Mouse (Mus musculus) lung, adult 2 months (tissue): ENCODE results near the gene Prrg3. TPM values are rescaled to one million over a fixed set of nuclear protein-coding genes. Genes with fewer than 3 reads are reported as not detected.
"Not testable (repeated sequence)": the region's sequence is repeated elsewhere in the genome, so short reads cannot be mapped to it uniquely, and the experiment has no call there.

ENCODE experiments used
- DNase-seq: peaks from one replicate; pipeline ENCODE4 v3.0.0; 2022
- H3K4me1 ChIP-seq: fragments of 200-500 bp; 2 replicates; pipeline ENCODE4 v1.6.1; 2011; ENCODE audit warnings: low read length; ENCODE audit not compliant: control insufficient read depth, insufficient read depth
- H3K4me3 ChIP-seq: fragments of 200-500 bp; replicated peaks from 2 replicates; pipeline ENCODE3; 2011; ENCODE audit warnings: low read depth, mild to moderate bottlenecking, control low read depth, low read length; ENCODE audit errors: extremely low read depth
- CTCF ChIP-seq: fragments of 200-500 bp; IDR thresholded peaks from 2 replicates; pipeline ENCODE4 v1.5.1; 2011; ENCODE audit warnings: mild to moderate bottlenecking, low read length, control low read depth; ENCODE audit not compliant: insufficient read depth
- POLR2A ChIP-seq: fragments of 200-500 bp; IDR thresholded peaks from 2 replicates; pipeline ENCODE4 v1.6.1; 2011; ENCODE audit warnings: low read depth, mild to moderate bottlenecking, control low read depth, low read length, borderline replicate concordance; ENCODE audit errors: extremely low read depth
- WGBS: fragments of 180-500 bp; shearing (Covaris S2); methylation state at CpG from one replicate; pipeline ENCODE4 v1.1.7; 2018; 5-methylcytosine and 5-hydroxymethylcytosine counted together
- polyA plus RNA-seq: library from polyadenylated mRNA; depleted of rRNA; stranded (reverse); fragments of >200 nt; gene quantifications from 2 replicates; pipeline ENCODE4 v1.2.3, GENCODE M21; 2012; rRNA removed

Gene Prrg3
- 21.3 and 29.2 TPM in 2 replicates for polyA plus RNA-seq

DNA sequence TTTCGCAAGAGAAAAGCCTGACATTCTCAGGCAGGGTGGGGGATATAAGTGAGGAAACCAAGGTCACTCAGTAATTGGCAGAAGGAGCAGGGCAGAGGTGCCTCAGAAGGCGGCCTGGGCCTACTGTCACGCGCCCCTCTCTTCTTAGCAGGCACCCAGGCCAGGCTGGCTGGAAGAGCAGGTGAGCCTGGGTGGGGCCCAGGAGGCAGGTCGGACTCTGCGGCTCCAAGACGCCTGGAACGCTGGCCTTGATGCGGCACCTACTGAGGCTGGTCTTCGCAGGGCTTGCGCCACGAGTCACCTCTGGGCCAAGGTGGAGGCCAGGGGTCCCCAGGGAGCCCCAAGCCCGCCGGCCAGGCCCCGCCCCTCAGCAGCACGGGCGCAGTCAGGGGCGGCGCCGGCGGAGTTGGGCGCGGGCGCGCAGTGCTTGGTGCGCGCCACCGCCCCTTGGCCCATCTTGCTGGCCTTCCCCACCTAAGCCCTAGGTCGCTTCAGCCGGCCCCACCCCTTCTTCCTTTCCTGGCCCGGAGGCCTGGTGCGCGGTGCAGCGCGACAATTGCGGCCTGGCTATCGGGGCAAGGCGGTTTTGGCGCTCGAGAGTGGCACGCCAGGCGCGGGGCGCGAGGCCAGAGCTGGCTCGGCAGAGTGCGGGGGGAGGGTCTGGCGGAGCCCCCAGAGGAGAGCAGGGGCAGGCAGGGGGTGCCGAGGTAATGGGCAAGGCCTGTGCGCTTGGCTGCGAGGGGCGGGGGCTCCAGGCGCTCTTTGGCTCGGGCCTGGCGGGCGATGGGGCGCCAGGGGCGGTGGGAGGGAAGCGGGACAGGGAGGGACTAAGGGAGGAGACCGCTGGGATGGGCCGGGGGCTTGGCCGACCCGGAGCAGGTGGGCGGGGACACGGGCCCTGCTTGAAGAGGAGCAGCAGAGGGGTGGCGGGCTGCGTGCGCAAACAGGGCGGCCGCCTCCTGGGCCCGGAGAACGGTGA, at the start of gene Prrg3:
Prrg3 (plus strand) TSS at position 552 of the 979 bp plus-strand sequence.
- peak; percentile 34 for DNase-seq
- H3K4me3 ChIP-seq = peak within 1 kb of the TSS; percentile 61
- 33% methylated on average over 71 of the region's 72 CpGs for WGBS
- no peaks in the 10 kb centered on the region; the same call in 1 of the 2 replicates for H3K4me1 ChIP-seq
- TF ChIP-seq POLR2A (no peak), CTCF (no peak)

DNA sequence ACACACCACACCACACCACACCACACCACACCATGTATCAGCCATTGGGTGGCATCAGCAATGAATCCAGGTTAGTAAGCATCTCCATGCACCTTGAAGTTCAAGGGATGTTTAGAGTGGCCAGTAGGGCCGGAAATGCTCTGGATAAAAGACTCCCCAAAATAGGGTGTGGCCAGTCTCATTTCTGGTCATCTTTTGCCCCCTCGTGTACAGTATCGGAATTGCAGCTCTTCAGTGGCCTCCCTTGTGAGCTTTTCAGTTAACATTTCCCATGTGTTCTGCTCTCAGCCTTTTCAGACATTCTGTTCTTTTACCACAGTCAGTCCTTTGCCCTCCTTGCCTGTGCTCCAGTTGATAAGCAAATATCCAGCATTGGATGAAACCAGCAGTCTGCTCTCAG, 15.8 kb upstream of the Prrg3 start:
- WGBS = 22% methylated on average over 3 of the region's 3 CpGs
- TF ChIP-seq POLR2A (no peak), CTCF (peak; percentile 22; the same call in 1 of the 2 replicates)
- DNase-seq = peak; percentile 33
- H3K4me1 ChIP-seq = no peaks in the 10 kb centered on the region
- no peak overlapping the region for H3K4me3 ChIP-seq

DNA sequence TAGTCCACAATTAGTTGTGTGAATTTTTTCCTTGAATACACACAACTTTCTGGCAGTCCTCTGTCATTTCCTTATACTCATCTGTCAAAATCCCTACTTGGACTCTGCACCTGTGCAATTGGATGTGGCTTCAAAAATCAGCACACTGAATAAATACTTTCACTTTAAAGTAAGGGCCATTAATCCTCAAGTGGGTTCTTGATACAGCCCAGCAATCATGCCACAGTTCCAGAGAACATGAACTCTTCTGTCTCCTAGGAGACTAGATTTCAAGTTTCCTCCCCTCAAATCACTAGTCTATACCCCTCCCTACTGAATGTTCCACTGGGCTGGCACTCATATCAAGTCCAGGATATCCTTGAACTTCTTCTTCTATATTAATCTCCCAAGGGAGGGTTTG, 4.1 kb upstream of the Prrg3 start:
- H3K4me1 ChIP-seq = no peaks in the 10 kb centered on the region; the same call in 1 of the 2 replicates
- DNase-seq = no peak
- TF ChIP-seq POLR2A = no peak
- TF ChIP-seq CTCF = no peak
- H3K4me3 ChIP-seq = no peak overlapping the region

DNA sequence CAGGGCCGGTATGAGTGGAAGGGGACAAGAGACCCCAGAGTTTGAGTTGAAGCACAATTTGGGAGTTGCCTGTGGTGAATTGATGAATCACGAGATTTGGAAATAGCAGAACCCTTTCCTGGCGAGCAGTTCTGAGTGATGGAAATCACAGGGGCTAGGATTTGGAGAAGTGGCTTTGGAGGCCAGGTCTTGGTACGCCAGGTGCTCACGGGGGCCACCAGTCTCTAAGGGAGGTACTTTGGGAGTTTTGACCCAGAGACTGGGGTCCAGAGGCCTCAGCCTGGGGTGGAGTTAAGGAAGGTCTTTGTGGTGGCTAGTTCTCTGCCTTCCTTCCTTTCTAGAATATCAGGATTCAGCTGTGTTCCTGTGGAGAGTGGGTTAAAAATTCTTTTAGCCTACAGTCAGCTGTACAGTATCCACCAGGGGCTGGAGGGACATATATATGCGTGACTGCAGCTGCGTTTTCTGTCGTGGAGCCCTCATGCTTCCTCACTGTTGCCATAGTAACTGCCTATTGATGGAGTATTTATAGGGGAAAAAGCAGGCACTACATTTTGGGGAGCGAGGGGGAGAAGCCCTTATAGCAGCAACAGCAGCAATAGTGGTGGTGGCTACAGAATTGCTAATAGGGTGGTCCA, 970 bp downstream of the Prrg3 start:
- DNase-seq = no peak
- TF ChIP-seq POLR2A = no peak
- TF ChIP-seq CTCF = no peak
- WGBS = 46% methylated on average over 9 of the region's 9 CpGs
- Histone ChIP-seq H3K4me1 (no peaks in the 10 kb centered on the region; the same call in 1 of the 2 replicates), H3K4me3 (peak overlapping the region; percentile 61)

DNA sequence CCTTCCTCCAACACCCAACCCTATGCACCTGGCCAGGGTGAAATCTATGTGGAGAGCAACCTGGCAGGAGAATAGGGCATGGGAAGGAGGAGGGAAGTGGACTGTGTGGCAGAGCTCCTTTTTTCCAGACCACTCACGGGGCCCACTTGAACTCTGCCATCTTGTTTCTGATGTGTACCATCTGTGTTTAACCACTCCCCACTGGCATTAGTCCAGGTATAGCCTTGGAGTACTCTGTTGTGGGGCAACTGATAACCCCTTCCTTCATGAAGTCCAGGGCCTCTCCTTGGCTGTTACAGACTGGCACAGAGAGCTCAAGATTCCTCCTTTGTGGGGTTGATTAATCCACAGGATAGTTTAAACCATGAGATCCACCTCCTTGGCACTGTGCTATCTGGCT, 5.8 kb downstream of the Prrg3 start:
- Histone ChIP-seq H3K4me1 (no peaks in the 10 kb centered on the region; the same call in 1 of the 2 replicates), H3K4me3 (no peak overlapping the region)
- TF ChIP-seq CTCF = no peak
- no peak for TF ChIP-seq POLR2A
- WGBS = 69% methylated on average over 1 of the region's 1 CpGs
- no peak for DNase-seq

DNA sequence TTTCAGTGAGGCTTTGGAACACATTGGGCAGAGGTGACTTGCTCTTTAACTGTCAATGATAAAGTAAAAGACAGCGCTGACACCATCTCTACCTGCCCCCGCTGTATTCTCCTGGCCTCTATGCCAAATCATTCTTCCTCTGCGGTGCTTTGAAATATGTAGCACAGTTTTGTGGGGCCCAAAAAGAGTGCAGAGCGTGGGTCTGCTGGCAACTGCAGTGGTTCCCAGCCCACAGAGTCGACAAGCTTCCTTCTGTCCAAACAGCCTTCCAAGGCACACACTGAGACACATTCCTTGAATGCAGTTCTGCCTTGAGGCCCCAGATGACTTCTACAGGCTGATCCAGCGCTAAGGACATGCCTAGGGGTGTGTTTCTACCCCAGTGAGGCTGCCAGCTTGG, 6.4 kb downstream of the Prrg3 start:
- DNase-seq = no peak
- TF ChIP-seq POLR2A = no peak
- no peak overlapping the region for H3K4me3 ChIP-seq
- WGBS = 67% methylated on average over 6 of the region's 6 CpGs
- no peaks in the 10 kb centered on the region for H3K4me1 ChIP-seq

DNA sequence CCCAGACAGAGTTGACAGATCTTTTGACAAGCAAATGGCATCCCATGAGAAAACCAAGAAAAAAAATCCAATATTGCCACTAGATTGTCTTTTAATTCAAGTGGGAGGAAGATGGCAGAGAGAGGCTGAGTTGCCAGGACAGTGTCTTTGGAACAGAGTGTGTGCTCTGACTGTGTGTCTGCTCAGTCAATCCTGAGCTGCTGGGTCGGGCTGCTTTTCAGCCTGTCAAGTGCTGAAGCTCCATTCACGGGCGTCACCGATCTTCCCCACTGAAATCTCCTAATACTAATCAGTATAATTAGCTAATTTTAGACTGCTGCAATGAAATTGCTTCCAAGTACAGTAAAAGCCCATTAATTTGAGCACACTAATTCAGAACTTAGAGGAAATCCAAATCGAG, 8.9 kb downstream of the Prrg3 start:
- WGBS = 74% methylated on average over 5 of the region's 5 CpGs
- TF ChIP-seq CTCF (no peak), POLR2A (no peak)

DNA sequence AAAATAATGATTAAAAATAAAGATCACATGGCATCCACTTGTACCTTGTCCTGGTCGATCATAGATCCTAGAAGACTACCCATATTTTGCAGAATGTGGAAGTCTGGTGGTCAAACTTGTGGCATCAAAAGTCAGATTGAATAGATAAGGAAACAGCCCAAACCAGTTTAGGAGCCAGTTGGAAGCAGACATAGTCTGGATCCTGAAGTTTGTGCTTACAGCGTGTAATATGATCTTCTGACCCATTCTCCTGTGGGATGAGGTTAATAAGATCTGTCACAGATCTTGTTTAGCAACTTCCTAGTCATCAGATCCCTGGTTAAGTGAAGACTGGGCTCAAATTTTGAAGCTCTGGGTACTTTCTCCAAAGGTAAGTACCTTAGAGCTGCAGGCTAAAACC, 10.3 kb downstream of the Prrg3 start, which contains the start of gene Fate1:
Fate1 (plus strand) TSS at position 301 of the 400 bp plus-strand sequence.
- 64% methylated on average over 2 of the region's 2 CpGs for WGBS
- H3K4me1 ChIP-seq = no peaks in the 10 kb centered on the region
- no peak for DNase-seq
- H3K4me3 ChIP-seq = no peak within 1 kb of the TSS
- TF ChIP-seq CTCF (no peak), POLR2A (no peak)

More for the DNA sequence above, 8.9 kb downstream of the Prrg3 start:
- DNase-seq = no peak
- Histone ChIP-seq H3K4me3 (no peak overlapping the region), H3K4me1 (no peaks in the 10 kb centered on the region)

DNA sequence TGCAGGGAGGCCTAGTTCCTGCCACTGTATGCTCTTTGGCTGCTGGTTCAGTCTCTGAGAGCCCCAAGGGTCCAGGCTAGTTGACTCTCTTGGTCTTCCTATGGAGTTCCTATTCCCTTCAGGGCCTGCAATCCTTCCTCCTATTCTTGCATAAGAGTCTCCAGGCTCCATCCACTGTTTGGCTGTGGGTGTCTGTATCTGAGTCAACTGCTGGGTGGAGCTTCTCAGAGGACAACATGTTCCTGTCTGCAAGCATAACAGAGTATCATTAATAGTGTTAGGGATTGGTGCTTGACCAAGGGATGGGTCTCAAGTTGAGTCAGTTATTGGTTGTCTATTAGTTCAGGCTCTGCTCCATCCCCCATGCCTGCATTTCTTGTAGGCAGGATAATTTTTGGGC, 15.3 kb downstream of the Prrg3 start:
- H3K4me1 ChIP-seq, DNase-seq, H3K4me3 ChIP-seq: not testable (repeated sequence)
